Mouse (Mus musculus) v-Abl transformed pro-B cells (cell line): ENCODE measurements around the gene Gm21776.
"Not testable (repeated sequence)": the region's sequence is repeated elsewhere in the genome, so short reads cannot be mapped to it uniquely, and the experiment has no call there.

Experiments
- in situ Hi-C, 2 experiments: fragments of 400-800 bp; cut with MboI; formaldehyde crosslinking; loops; one replicate each; pipeline ENCODE4 v1.15.1; 2025; ENCODE audit not compliant: unreplicated experiment in 2 of 2

Gene Gm21776

GRCm38 (mm10) chrY:76378362-76378761 is at the start of gene Gm21776:
Gene Gm21776, plus strand, starts transcription at chrY:76378662.
- in situ Hi-C loops, result not testable (repeated sequence)
